10 mouse cellular contexts compared by ENCODE assay signal in the genomic region with DNA sequence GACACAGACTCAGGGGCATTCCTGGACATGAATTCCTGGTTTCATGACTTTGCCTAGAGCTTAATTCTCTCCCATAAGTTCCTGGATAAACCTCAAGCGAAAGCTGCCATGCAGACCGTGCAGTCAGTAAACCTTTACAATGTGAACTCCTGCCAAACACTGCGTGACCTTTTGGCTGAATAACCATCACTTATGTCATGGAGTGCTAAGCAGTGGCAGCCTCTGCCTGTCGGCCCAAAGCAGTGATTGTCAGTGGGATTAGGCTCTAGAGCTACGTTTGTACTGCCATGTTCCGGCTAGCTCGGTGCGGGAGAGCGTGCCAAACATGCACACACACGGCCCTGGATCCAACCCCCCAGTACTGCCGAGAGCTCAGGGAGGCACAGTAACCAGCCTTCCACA. TPM values are rescaled to one million over a fixed set of nuclear protein-coding genes. Genes with fewer than 3 reads are reported as not detected.
DNase-seq lines count a peak whose midpoint lies in the region; ATAC-seq and TF ChIP-seq lines count a peak whose summit lies in the region.
"Had no signal": no experiment of that assay in that cellular context is flagged by ENCODE, and none has a peak within 500 bp of the region (broad histone marks: within the 10 kb centered on the region; RNA-seq: fewer than 3 reads in every experiment).

No protein-coding gene starts in this region.

- no peaks in the 10 kb centered on the region for H3K9me3 ChIP-seq in heart, embryonic 12.5 days (replicated peaks)

- no peak for TF ChIP-seq CTCF in heart, adult 2 months (IDR thresholded peaks at IDR 0.05)

- 57% methylated on average over 11 of the region's 11 CpGs for WGBS in heart, adult 2 months
- 55% methylated on average over 11 of the region's 11 CpGs for WGBS in heart, embryonic 12.5 days

- intact Hi-C loops in heart, adult 2 months (cut with DNase I) = no loop called here
- intact Hi-C loops in heart, postnatal 25 days (cut with DNase I) = no loop called here

- H3K36me3 ChIP-seq in heart, adult 2 months (ENCODE audit: control insufficient read depth, insufficient read depth, low read length) = peaks cover 2% of the 10 kb centered on the region; the same call in 1 of the 2 replicates
- H3K36me3 ChIP-seq in heart, embryonic 12.5 days = no peaks in the 10 kb centered on the region

- TF ChIP-seq POLR2A in heart, adult 2 months (IDR thresholded peaks at IDR 0.05; ENCODE audit: insufficient read depth, low read depth, low read length) = no peak

- no peak overlapping the region for H3K4me3 ChIP-seq in heart, adult 2 months
- H3K4me3 ChIP-seq in heart, embryonic 12.5 days = no peak overlapping the region

- peaks cover 23% of the 10 kb centered on the region for H3K4me1 ChIP-seq in heart, adult 2 months (ENCODE audit: control insufficient read depth, insufficient read depth, low read length)
- H3K4me1 ChIP-seq in heart, embryonic 12.5 days (replicated peaks) = peaks cover 77% of the 10 kb centered on the region

- H3K4me2 ChIP-seq in heart, embryonic 12.5 days = no peak overlapping the region

- H3K27ac ChIP-seq in heart, adult 2 months = peak overlapping the region; percentile 71
- peak overlapping the region; percentile 84 for H3K27ac ChIP-seq in heart, embryonic 12.5 days (ENCODE audit: poor library complexity, severe bottlenecking)

- ATAC-seq in heart, embryonic 12.5 days (ENCODE audit: insufficient number of reproducible peaks, low FRiP score) = no peak
- ATAC-seq: forebrain, embryonic 16.5 days had no signal

- DNase-seq in heart, adult 2 months = no peak
- DNase-seq in heart, postnatal 25 days (ENCODE audit: low spot score) = no peak
- DNase-seq in right cerebral cortex, adult 18-20 months = peak; percentile 17
- no peak for DNase-seq in right cerebral cortex, postnatal 14 days
- DNase-seq in telencephalon, adult 2 months (ENCODE audit: low read depth, low spot score) = peak; percentile 51
- DNase-seq in spleen, postnatal 10 days (ENCODE audit: low spot score in 2 of 2) = no peak
- no peak for DNase-seq in ovary, adult 18-20 months (ENCODE audit: low spot score)
- DNase-seq: kidney, postnatal 14 days had no signal

- H3K9ac ChIP-seq in heart, adult 2 months (ENCODE audit: low read depth, low read length) = no peak overlapping the region
- 0 out of 2 replicates have a peak overlapping the region, but pooled peaks have one; percentile 8 for H3K9ac ChIP-seq in heart, embryonic 12.5 days

- no peaks in the 10 kb centered on the region for H3K27me3 ChIP-seq in heart, adult 2 months (ENCODE audit: control insufficient read depth, insufficient read depth, low read length)
- H3K27me3 ChIP-seq in heart, embryonic 12.5 days (replicated peaks) = no peaks in the 10 kb centered on the region

- peaks cover 5% of the 10 kb centered on the region for H3K79me2 ChIP-seq in heart, adult 2 months (replicated peaks; ENCODE audit: control insufficient read depth, insufficient read depth, low read length)

- TF ChIP-seq EP300 in heart, adult 2 months (IDR thresholded peaks at IDR 0.05; ENCODE audit: insufficient read depth, low read depth, low read length) = no peak

RNA-seq across cellular contexts. Expression of a gene that starts 18.6 kb away (rescaled TPM):
- 100 to 1,000 TPM; 108 to 113 TPM for total RNA-seq in heart, adult 2 months (2021)
- polyA plus RNA-seq in heart, adult 2 months (2012; rRNA removed) = 49.8 and 75.4 TPM in 2 replicates
- total RNA-seq in heart, postnatal 25 days (2021) = 100 to 1,000 TPM; 109 to 118 TPM
- polyA plus RNA-seq in heart, embryonic 12.5 days (2016; fragmentation: Nextera tagmentation; extraction: Ambion mirVana) = 51.4 and 56.0 TPM in 2 replicates

Comparison
In these comparisons a context has a peak if more than half of its experiments do, and no peak if none do; other contexts are left out.
1. DNase-seq: peak in right cerebral cortex, adult 18-20 months (single experiment) and telencephalon, adult 2 months (single experiment); none in heart, adult 2 months (0 of 2), heart, postnatal 25 days (single experiment), right cerebral cortex, postnatal 14 days (single experiment), spleen, postnatal 10 days (0 of 2) and ovary, adult 18-20 months (single experiment).